Mouse (Mus musculus): ENCODE measurements at regions not wholly inside any gene's neighbourhood (a gene's known extent, or its start where the extent isn't known, plus 50 kb on each side); places are given as distances from the start of the nearest gene placed in this dataset.
A peak's percentile ranks its signal among the peaks of the same experiment; 100 is the strongest.

- DNase-seq (ENCODE audit: low read depth, low spot score) = no peak
Observed at GRCm38 (mm10) chr12:80018086-80018485, 94.7 kb downstream of the Zfp36l1 start.

- no peak for DNase-seq (ENCODE audit: low read depth, low spot score)
Observed at GRCm38 (mm10) chr12:80017376-80017929, 95.4 kb downstream of the Zfp36l1 start.

GRCm38 (mm10) chr12:80015938-80016337, 96.9 kb downstream of the Zfp36l1 start:
- no peak for DNase-seq (ENCODE audit: low read depth, low spot score)

GRCm38 (mm10) chr12:80014598-80014983, 98.2 kb downstream of the Zfp36l1 start:
- DNase-seq (ENCODE audit: low read depth, low spot score) = no peak

GRCm38 (mm10) chr12:80013904-80014597, 98.8 kb downstream of the Zfp36l1 start:
- peak; percentile 68 for DNase-seq (ENCODE audit: low read depth, low spot score)

- no peak for DNase-seq (ENCODE audit: low read depth, low spot score)
Observed at GRCm38 (mm10) chr12:80013577-80013903, 99.3 kb downstream of the Zfp36l1 start.

GRCm38 (mm10) chr12:80011916-80012315, 100.9 kb downstream of the Zfp36l1 start:
- DNase-seq (ENCODE audit: low read depth, low spot score) = no peak

- DNase-seq (ENCODE audit: low read depth, low spot score) = no peak
Observed at GRCm38 (mm10) chr12:80010947-80011346, 101.9 kb downstream of the Zfp36l1 start.

- no peak for DNase-seq (ENCODE audit: low read depth, low spot score)
Observed at GRCm38 (mm10) chr12:80010220-80010619, 102.6 kb downstream of the Zfp36l1 start.

GRCm38 (mm10) chr12:80007849-80008248, 105.0 kb downstream of the Zfp36l1 start:
- no peak for DNase-seq (ENCODE audit: low read depth, low spot score)

GRCm38 (mm10) chr12:80005227-80005919, 107.4 kb downstream of the Zfp36l1 start:
- DNase-seq (ENCODE audit: low read depth, low spot score) = no peak

GRCm38 (mm10) chr12:80004575-80004974, 108.2 kb downstream of the Zfp36l1 start:
- no peak for DNase-seq (ENCODE audit: low read depth, low spot score)

GRCm38 (mm10) chr12:80003486-80003885, 109.3 kb downstream of the Zfp36l1 start:
- no peak for DNase-seq (ENCODE audit: low read depth, low spot score)

- no peak for DNase-seq (ENCODE audit: low read depth, low spot score)
Observed at GRCm38 (mm10) chr12:80002474-80003125, 110.2 kb downstream of the Zfp36l1 start.

GRCm38 (mm10) chr12:80001794-80002193, 111.0 kb downstream of the Zfp36l1 start:
- DNase-seq (ENCODE audit: low read depth, low spot score) = no peak

- no peak for DNase-seq (ENCODE audit: low read depth, low spot score)
Observed at GRCm38 (mm10) chr12:79999868-80000370, 112.9 kb downstream of the Zfp36l1 start.

- no peak for DNase-seq (ENCODE audit: low read depth, low spot score)
Observed at GRCm38 (mm10) chr12:79998788-79999187, 114.0 kb downstream of the Zfp36l1 start.

GRCm38 (mm10) chr12:79998339-79998738, 114.5 kb downstream of the Zfp36l1 start:
- no peak for DNase-seq (ENCODE audit: low read depth, low spot score)

GRCm38 (mm10) chr12:79997201-79997600, 115.6 kb downstream of the Zfp36l1 start:
- DNase-seq (ENCODE audit: low read depth, low spot score) = no peak

GRCm38 (mm10) chr12:79995521-79996094, 117.2 kb downstream of the Zfp36l1 start:
- no peak for DNase-seq (ENCODE audit: low read depth, low spot score)

- DNase-seq (ENCODE audit: low read depth, low spot score) = no peak
Observed at GRCm38 (mm10) chr12:79993821-79994571, 118.8 kb downstream of the Zfp36l1 start.

All from brain, adult 2 months (tissue).